Mouse (Mus musculus) gastrocnemius, adult 2 months (tissue): ENCODE results near the gene Kars. TPM values are rescaled to one million over a fixed set of nuclear protein-coding genes. Genes with fewer than 3 reads are reported as not detected.

ENCODE experiments used
- DNase-seq: peaks from one replicate; pipeline ENCODE4 v3.0.0; 2022
- H3K27ac ChIP-seq: fragments of 200-600 bp; 2 replicates; pipeline ENCODE4 v1.8.1; 2022; ENCODE audit warnings: mild to moderate bottlenecking
- H3K4me3 ChIP-seq: fragments of 200-600 bp; 2 replicates; pipeline ENCODE4 v1.8.1; 2022; ENCODE audit warnings: mild to moderate bottlenecking, moderate library complexity
- CTCF ChIP-seq: fragments of 200-600 bp; IDR thresholded peaks from 2 replicates; pipeline ENCODE4 v1.8.1; 2022; ENCODE audit warnings: antibody characterized with exemption, mild to moderate bottlenecking, moderate library complexity
- intact Hi-C: fragments of 180-260 bp; cut with DNase I; formaldehyde crosslinking; loops from one replicate; pipeline ENCODE4 v1.15.1; 2025
- total RNA-seq, 2 experiments: library from RNA; stranded (reverse); gene quantifications; 2 replicates each; pipeline ENCODE4 v1.2.3; 2021

Gene Kars
- total RNA-seq, 2 experiments from 2014 or later = 124 to 125 TPM

DNA sequence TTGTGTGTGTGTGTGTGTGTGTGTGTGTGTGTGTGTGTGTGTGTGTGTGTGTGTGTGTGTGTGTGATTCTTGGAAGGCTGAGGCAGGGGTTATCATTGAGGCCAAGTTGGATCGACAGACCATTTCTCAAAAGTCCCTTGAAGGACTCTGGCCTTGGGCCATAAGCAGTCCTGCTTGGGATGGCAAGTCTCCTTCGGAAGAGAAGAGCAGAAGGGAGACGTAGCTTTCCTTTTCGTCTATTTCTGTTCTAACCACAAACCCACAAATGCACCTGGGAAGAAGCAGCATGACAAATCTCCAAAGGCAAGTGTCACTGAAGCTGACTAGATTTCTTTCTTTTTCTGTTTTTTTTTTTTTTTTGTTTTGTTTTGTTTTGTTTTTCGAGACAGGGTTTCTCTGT lies 55.2 kb downstream of the Kars start:
- DNase-seq = no peak
- intact Hi-C loops = no loop called here
- Histone ChIP-seq H3K4me3 (no peak overlapping the region), H3K27ac (no peak overlapping the region)
- TF ChIP-seq CTCF = no peak

DNA sequence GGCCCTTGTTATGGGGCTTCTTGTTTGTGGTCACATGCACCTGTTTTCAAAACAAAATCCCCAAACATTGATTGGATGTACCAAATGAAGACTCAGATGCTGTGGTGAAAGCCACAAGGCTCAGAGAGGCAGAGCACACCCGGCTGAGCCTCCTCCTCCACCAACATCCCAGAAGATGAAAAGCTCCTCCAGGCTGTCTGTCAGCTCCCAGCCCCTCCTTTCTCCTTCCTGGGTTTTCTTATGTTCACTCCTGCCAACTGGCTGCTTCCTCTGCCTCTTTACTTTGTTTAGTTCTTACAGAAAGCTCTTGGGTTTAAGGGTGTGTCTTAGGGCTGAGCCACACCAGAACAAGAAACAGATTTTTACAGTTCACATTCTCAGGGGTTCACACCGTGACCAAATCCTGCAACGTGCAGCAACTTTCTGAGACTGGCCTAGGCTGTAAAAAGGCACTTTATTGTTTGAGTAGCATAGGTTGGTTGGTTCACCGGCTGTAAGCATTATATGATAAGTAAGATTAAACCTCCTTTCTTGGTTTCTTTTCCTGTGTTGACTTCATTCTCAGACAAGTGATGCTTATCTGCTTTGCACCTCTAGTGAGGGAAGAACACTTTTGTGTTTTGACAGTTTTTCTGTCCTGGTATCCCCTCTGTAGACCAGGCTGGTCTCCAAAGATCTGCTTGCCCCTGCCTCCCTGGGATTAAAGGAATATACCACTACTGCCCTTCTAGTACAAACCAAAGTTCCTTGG lies 56.1 kb downstream of the Kars start:
- intact Hi-C loops = no loop called here

DNA sequence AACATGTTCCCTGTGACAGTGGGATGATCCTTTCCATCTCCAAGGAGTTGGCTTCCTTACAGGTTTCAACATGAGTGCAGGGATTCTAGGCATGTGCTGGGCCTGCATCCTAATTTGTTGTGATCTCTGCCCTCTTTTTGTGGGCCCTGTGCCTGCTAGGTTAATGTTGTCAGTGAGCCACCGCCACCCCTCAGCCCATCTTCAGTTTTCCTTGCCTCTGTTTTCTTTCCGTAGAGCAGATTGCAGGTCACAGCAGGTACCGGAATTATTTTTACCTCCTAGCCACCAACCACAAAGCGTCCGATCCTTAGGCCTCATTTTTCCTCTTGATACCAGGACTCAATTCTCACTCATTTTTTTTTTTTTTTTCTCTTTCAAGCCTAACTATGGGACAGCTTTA lies 59.2 kb downstream of the Kars start:
- intact Hi-C loops = no loop called here

More for the DNA sequence above, 56.1 kb downstream of the Kars start:
- no peak for TF ChIP-seq CTCF
- Histone ChIP-seq H3K4me3 (no peak overlapping the region), H3K27ac (no peak overlapping the region)
- no peak for DNase-seq

DNA sequence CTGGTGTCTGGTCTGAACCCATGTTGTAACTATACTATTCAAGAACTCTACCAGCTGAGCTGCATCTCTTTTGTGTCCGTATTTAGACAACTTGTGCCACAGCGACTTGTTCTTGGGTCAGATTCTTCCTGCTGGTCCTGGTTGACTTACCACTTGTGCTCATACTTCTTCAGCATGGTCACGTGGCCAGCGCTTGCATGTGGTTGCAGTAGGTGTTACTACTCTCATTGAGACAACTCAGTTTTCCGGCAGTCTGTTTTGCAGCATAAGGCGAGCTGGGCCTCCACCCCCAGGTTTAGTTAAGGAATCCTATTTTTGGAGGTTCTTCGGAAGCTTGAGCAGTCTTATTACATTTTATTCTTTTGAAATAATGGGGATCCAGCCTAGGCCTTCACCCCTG lies 59.8 kb downstream of the Kars start:
- intact Hi-C loops = no loop called here
- Histone ChIP-seq H3K4me3 (no peak overlapping the region), H3K27ac (no peak overlapping the region)
- TF ChIP-seq CTCF = no peak
- no peak for DNase-seq

More for the DNA sequence above, 59.2 kb downstream of the Kars start:
- no peak for DNase-seq
- no peak for TF ChIP-seq CTCF
- H3K27ac ChIP-seq = no peak overlapping the region
- no peak overlapping the region for H3K4me3 ChIP-seq

DNA sequence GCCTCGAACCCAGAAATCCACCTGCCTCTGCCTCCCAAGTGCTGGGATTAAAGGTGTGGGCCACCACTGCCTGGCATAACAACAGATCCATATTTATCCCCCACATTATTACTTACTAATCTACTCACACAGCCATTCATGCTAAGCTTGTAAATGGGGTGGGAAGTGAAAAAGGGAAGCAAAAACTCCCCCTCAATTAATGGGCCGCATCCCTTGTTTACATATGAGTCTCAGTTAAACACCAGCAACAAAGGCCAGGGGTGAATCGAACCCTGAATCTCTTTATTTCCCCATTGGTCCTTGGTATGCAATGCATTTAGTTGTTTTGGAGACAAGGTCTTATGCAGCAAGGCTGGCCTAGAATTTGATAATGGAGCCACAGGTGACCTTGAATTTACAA lies 60.3 kb downstream of the Kars start:
- DNase-seq = no peak
- Histone ChIP-seq H3K4me3 (no peak overlapping the region), H3K27ac (no peak overlapping the region)
- intact Hi-C loops = no loop called here
- no peak for TF ChIP-seq CTCF

DNA sequence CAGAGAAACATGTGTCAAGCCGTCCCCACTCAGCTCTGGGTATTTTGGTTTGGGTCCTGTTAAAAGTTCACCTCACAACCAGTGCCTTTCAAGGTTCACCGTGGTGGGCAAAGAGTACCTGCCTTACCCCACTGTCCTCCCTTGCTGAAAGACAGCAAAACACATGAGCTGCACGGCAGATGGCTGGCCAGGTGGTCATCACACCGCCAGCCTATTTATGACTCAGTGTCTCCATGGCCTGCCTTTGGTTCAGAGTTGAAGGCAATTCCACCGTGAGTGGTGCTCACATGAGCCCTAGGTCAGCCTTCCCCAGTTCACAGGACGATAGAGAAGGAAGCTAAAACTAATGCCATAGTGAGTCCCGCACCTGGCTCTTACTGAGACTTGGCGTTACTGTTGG lies 63.2 kb downstream of the Kars start:
- no peak for DNase-seq
- Histone ChIP-seq H3K27ac (no peak overlapping the region), H3K4me3 (no peak overlapping the region)
- TF ChIP-seq CTCF = no peak
- intact Hi-C loops = loop anchor here (5.0 kb wide), 1 partner anchor 34 kb away; no protein-coding TSS in a partner anchor

DNA sequence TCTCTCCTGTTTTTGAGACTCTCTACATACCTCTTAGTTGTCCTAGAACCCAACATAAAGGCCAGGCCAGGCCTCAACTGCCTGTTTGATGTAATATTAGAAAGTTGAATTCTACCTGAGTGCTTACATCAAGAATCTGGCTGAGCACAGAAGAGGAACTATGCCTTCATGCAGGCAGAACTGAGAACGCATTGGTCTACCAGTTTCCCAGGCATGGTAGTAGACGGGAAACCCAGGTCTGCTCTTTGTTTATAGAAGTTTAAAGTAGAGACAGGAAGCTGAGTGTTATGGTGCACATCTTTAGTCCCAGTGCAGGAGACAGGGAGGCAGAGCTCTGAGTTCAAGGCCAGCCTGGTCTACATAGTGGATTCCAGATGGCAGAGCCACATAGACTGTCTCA lies 64.0 kb downstream of the Kars start:
- DNase-seq = no peak
- TF ChIP-seq CTCF = no peak
- no peak overlapping the region for H3K27ac ChIP-seq
- intact Hi-C loops = loop anchor here (5.0 kb wide), 1 partner anchor 35 kb away; no protein-coding TSS in a partner anchor
- no peak overlapping the region for H3K4me3 ChIP-seq

DNA sequence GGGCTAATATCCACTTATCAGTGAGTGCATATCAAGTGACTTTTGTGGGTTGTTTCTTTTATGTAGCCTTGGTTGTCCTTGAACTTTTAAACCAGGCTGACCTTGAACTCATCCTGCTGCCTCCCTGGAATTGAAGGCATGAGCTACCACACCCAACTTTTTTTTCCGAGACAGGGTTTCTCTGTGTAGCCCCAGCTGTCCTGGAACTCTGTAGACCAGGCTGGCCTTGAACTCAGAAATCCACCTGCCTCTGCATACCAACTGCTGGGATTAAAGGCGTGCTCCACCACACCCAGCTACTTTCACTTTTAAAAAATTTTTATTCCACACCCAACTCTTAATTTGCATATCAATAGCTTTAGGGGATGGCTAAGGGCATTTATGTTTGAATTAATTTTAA lies 67.6 kb downstream of the Kars start:
- Histone ChIP-seq H3K27ac (no peak overlapping the region), H3K4me3 (no peak overlapping the region)
- intact Hi-C loops = loop anchor here (5.0 kb wide), 1 partner anchor 49 kb away; the partner anchor contains the start of gene Adat1
- no peak for DNase-seq
- no peak for TF ChIP-seq CTCF

Other genes starting within 250 kb of the Kars start
- 10 to 100 TPM; 17.1 to 21.3 TPM for gene Cfdp1, start 157.0 kb downstream of the Kars start, total RNA-seq
- 1 to 10 TPM; 2.1 to 2.7 TPM for gene Tmem170, start 134.6 kb downstream of the Kars start, total RNA-seq
- under 1 TPM in 1 of 2 experiments, not detected in 1; 0.14 TPM for gene Chst5, start 100.9 kb downstream of the Kars start, total RNA-seq
- gene Tmem231, start 77.4 kb downstream of the Kars start, total RNA-seq = under 1 TPM; 0.73 to 0.94 TPM
- gene Gabarapl2, start 70.6 kb downstream of the Kars start, total RNA-seq = 100 to 1,000 TPM in 1 of 2 experiments, 10 to 100 TPM in 1; 99.6 to 105 TPM
- gene Adat1, start 19.0 kb downstream of the Kars start, total RNA-seq = 1 to 10 TPM; 2.4 to 2.7 TPM
- gene Terf2ip, start 75 bp upstream of the Kars start, total RNA-seq = 10 to 100 TPM; 10.1 to 11.0 TPM
- not detected for gene Gm6793, start 3.7 kb upstream of the Kars start, total RNA-seq